Mouse (Mus musculus) telencephalon, adult 2 months (tissue): ENCODE measurements around the gene Pidd1.

Experiments used
- DNase-seq: peaks from one replicate; pipeline ENCODE4 v3.0.0-alpha.2; 2011; ENCODE audit warnings: low read depth, low spot score

Gene Pidd1

DNA sequence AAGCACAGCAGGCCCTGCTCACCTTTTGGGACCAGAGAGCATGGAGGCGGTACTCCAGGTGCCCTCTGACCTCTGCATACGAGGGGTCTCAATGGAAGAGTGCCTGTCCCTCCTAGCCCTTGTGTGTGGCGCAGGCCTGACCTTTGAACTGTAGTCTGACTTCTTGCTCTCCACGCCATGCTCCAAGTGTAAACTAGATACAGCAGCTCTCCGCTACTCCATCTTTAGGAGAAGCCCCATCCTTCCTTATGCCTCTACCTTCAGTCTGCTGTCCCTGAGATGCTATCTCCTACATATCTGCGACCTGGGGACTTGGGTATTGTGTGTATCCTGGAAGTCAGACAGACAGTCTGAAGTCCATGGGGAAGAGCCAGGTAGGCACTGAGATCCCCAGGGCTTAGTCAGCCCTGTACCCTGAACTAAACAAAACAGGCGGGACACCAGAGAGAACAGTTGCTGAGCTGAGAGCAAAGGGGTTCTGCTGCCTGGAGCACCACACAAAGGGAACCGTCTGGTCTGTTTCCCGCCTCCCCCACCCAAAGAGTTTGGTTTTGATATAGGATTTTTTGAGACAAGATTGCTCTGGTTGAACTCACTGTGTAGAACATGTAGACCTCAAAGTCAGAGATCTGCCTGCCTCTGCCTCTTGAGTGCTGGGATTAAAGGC is 7.8 kb downstream of the Pidd1 start:
- DNase-seq = no peak

DNA sequence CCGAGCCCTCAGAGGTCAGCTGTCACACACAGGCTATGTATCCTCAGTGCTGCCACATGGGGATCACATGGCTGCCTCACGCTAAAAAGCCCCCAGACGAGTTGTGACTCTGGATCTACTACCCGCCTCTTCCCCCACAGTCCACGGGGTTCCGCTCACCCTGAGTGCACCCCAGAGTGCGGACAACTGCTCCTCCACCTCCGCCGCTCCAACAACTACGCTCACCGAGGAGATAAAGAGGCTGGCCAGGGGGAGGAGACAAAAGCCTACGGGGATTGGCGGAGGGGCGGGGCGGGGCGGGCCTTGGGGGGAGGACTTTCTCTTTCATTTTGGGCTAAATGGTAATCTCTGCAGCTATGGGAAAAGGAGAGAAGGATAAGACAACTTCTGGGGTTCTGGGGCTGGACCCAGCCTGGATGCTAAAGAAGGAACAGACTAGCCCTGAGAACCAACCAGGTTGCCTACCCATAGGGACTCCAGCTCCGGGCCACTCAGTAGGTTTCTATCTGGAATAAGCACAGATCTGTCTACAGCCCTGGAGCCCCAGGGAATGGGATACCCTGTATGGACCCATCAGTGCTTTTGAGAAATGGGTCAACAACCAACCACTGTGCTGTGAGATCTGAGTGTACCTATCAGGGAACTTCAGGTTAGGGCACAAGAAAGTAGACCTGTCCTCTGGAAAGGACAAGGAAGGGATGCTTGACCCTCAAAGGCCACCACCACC is 8.5 kb downstream of the Pidd1 start:
- no peak for DNase-seq

DNA sequence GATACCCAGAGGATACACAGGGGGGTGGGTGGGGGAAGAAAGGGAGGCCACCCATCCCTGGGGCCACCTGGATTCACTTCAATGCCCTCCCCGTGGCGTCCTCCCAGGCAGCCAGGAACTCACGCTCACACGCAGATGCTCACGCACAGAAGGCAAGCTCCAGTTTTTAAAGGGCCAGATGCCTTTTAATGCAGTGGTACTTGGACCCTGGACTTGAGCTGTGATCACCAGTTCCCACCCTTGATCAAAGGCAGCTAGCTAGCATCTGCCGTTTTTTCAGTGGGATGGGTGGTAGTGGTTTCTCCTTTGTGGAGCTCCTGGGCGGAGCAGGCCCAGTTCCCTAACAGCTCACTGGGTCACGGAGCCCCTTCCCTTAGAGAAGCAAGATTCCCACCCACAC is 9.4 kb downstream of the Pidd1 start:
- peak; percentile 75 for DNase-seq

DNA sequence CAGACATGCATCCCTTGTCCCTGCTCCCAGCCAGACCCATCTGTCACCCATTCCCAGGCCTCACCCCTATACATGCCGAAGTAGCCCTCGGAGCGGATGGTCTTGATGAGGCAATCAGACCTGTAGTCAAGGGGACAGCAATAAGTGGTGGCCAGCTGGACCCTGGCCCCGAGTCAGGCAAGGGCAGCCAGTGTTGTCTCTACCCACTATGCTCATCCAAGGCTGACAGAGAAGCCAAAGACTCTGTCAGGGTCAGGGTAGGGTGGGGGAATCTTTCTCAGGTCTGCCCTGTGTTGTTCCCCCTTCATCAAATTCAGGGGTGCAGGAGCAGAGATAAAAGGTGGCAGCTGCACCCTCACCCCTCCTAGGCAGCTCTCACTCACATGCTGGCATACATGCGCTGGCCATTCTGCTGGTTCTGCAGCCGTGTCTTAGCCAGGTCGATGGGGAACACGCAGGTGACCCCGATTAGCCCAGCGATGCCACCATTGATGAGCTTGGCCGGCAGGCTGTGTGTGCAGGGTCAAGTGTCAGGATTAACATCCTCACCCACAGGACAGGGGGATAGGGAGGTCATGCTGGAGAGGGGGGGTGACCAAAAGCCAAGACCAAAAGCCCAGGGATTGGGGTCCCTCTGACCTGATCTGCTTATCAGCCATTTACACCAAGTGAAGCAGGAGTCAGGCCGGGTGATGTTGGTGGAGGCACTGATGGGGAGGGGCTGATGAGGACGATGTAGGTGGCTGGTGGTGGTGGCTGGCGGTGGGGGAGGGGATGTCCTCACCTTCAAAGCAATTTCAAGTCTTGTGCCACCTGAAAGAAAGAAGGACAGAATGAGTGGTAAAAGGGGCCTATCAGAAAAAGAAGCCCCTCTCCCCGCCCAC is 10.1 kb downstream of the Pidd1 start:
- DNase-seq = no peak

DNA sequence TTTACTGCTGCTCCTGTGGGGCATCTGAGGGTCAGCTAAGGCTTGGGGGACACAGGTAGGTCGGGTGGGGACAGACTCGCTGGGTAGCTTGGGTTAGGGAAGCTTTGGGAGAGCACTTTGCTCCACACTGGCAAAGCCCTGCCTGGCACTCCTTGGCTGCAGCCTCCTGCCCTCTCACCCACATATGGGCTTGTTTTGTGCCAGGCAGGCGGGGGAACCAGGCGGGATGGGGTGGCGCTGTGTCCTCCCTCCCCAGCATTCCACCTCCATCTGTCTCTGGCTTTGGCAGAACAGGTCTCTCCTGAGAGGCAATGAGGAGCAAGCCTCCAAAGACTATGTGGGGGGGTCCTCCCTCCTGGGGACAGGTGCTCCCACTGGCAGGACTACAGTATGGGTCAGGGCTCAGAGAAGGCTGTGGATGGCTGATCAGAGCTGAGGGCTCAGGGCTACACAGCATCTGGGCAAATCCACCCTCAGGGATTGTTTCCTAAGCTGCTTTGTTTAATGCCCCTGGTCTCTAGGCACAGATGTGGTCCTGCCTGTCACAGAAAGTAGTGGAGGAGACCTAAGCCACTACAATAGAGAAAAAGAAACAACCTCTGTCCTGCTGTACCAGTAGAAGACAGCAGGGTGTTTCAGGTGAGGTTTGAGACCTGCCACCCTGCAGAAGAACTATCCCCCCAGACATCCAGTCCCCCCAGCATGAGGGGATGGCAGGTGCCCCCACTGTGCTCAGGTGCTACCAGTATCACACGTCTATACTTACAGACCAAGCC is 10.9 kb downstream of the Pidd1 start:
- DNase-seq = no peak

DNA sequence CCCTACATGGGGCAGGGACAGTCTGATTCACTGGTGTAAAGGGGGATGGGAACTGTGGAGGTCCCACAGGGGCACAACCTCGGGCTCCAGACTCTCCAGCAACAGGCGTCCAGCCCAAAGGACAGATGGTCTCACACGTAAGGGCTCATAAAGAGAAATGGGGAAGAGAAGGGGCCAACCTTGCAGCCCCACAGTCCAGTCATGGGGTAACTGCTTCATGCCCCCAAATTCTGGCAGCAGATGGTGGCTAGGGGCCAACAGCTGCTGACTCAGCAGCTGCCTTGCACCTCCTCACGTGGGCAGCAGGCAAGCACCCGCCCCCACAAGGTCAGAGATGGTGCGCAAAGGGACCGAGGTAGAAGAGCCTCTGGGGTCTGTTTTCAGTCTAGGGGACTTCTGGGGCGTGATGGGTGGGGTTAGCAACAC is 11.6 kb downstream of the Pidd1 start:
- no peak for DNase-seq

DNA sequence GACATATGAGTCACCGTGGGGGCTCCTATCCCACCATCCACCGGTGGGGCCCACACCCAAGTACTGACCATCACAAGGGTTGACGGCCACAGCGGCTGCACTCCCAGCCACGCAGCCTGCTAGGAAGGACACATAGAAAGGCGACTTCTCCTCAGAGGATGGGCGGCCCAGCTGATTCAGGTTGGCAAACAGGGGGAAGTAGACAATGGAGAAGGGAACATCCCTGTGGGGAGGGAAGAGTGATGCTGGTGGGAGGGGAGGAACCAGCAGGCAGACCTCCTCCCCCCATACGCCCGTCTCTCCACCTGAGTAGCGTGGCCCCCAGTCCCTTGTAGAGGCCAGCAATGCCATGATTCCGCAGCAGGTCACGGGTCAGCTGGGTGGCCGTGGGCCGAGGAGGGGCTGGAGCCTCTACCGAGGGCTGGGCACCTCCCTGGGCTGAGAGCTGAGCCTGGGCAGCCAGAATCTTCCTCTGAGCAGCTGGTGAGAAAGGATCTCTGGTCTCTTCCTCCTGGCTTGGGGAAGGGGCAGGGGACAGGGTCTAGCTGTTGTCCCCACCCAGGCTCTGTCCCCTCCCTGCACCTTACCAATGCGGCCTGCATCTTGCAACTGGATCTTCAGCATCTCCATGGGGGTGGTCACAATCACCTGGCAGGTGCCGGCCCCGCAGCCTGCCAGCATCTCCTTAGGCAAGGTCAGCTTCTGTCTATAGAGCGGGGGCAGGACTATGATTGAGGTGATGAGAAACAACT is 12.2 kb downstream of the Pidd1 start:
- DNase-seq = no peak

DNA sequence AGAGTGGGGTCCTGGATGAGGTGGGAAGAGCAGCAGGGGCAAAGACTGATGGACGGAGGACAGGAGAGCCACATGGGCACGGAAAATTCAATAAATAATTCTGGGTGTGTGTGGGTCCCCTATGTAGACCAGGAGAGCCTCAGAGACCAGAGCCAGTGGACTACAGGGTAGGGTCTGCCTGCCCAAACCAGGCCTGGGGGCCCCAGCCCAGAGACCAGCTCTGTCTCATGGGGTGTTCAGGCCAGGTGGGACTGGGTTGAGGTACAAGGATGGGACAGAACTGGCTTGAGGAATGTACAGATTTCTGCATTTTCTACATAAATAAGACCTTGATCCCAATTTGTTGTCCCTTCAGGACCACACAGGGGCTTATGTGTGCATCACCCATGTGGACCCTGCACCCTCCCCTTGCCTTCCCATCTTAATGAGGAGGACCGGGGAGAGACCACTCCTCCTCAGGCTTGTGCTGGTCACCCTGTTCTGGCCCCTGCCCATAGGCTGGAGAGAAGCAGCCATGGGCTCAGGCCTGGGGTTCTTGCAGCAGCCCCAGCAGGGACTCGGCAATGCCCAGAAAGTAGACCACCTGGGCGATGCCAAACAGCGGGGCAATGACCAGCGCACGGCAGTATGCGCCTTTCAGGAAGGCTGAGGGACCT is 13.1 kb downstream of the Pidd1 start:
- no peak for DNase-seq

DNA sequence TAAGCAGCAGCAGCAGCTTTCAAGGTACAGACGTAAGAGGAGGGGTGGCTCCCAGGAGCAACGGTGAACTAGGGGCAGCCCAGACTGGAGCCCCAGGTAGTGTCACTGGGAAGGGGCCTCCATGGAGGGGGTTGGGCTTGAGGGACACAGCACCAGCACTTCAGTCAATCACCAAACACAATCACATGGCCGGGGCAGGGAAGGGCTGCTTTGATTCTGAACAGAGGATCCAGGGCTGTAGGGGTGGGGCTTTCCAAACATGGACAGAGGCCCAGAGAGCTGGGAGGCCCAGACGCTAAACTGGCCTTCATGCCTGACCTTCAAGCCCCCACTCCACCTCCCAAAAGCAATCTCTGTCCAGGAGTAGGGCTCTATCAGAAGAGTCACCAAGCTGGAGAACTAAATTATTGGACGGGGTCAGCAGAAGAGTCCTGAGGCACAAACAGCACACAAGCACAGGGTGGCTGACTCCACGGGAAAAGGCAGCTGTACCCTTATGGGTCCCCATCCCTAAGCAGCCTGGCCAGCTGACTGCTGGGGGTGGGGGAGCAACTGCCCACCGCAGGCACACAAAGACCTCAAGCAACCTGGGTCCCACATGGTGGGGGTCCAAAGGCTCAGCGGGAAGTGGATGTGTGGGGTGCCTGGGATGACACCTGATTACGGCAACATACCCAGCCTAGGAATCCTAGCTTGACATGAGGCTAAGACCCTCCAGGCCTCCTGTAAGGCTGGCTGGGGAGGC is 13.8 kb downstream of the Pidd1 start:
- no peak for DNase-seq

DNA sequence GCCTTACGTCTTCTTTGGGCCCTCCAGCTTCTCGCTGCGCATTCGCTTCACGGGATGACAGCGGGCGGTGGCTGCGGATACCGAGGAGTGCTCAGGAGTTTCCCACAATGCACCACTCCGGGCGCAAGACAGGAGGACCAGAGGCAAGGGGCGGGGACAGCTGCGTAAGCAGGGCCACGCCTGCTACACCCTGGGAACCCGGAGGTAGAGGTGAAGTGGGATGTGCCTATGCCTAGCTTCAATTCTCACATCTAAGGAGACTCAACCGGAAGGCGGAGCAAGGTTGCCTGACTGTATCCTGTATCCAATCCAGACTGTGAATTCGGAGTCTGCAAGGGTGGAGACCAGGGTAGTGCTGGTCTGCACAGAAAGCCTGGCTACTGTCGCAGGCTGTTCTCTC is 14.5 kb downstream of the Pidd1 start, which contains the start of gene Cend1:
Gene Cend1 (minus strand): TSS at position 182 of the 400 bp plus-strand sequence.
- peak; percentile 96 for DNase-seq

DNA sequence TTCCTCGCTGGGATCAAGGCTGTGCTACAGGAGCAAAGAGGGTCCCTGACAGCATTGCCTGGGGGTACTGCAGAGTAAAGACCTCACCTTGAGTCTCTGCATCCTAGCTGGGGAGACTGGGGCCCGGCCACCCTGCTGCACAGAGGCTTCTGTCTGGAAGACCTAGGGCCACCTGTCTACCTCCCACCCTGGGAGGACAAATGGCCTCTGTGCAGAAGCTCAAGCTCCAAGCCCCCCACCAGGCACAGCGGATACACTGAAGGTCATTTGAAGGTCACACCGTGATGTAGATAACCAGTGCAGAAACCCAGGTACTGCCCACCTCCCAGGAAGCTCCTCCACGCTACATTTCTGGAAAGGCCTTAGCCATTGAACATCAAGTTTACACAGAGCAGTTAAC is 15.1 kb downstream of the Pidd1 start:
- no peak for DNase-seq

DNA sequence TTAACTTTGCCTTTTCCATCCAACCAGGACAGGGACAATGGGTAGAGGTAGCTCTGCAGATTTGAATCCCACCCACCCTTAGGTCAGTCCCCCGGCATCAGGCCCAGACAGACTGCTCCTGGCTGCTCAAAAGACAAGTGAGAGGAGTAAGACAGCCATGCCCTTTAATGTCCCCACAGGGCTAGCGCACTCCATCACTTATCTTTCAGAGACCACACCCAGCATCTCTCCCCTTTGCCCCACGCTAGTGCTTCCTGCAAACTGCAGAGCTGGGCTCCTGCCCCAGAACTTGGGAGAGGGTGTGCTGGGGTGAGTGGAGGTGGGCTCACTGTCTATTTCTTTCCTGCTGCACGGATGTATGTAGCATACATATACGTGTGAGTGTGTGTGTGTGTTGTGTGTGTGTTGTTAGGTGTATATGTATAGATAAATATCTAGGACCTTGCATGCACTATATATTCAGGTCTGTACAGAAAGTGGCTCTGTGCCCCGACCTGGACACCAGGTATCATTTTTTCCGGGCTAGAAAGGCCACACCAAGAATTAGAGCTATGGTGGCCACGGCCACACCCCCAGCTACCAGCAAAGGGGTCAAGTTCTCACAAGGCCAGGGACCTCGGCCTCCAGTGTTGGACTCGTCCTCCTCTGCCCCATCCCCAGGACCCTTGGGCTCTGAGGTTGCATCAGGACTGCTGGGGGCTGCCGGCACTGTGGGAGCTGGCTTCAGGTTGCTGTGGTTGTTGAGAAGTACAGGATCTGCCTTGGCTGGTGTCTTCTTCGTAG is 16.7 kb downstream of the Pidd1 start:
- no peak for DNase-seq

DNA sequence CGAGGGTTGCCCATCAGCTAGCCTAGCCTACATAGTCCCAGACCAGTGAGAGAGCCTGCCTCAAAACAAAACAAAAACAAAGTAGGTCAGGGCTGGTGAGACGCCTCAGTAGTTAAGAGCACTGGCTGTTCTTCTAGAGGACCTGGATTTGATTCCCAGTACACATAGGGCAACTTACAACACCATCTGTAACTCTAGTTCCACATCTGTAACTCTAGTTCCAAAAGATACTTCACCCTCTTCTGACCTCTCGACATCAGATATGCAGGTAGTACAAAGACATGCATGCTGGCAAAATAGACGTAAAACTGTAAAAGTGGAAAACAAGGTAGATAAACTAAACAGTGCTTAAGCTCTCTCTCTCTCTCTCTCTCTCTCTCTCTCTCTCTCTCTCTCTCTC is 20.0 kb downstream of the Pidd1 start:
- DNase-seq = no peak

DNA sequence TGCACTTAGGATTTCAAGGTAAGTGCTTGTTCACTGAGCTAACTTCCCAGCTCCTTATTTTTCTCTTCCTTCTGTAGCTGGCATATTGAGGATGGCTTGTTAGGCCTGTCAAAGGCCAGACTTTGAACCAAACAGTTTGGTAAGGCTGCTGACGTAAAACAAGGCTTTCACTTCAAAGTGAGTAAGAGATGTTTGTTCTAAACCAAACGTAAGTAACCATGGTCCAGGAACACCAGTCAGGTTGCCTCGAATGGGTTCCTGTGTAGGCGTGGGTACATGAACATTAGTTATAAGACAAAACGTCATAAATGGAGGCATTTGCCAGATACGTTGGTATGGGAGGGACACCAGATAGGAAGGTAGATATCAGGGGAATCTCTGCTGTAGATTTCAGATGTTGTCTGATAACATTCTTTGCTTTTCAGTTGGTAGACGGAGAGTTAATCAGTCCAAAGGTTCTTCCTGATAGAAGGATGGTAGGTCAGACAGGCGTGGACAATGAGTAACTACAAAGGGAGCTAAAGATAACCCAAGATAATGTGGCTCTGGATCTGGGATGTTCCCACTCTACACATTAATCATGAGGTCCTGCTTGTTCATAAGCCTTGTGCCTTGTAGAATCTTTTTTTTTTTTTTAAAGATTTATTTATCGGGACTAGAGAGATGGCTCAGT is 23.7 kb downstream of the Pidd1 start:
- DNase-seq = no peak

DNA sequence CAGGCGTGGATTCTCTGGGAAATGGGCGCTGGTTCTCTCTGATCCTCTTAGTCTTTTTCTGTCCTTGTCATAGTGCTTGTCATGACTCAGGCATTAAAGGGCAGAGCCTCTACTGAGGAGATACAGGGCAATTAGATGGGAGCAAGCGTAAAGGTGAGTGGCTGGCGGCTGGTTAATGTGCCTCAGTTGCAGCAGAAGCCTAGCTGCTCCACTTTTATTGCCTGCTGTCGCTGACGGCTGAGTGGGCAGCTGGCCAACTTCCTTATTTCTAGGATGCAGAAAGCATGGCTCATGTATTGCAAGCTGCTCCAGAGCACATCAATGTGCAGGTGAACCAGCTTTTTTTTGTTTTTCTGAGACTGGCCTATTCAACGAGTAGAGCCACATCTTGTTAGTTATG is 24.9 kb downstream of the Pidd1 start:
- no peak for DNase-seq

DNA sequence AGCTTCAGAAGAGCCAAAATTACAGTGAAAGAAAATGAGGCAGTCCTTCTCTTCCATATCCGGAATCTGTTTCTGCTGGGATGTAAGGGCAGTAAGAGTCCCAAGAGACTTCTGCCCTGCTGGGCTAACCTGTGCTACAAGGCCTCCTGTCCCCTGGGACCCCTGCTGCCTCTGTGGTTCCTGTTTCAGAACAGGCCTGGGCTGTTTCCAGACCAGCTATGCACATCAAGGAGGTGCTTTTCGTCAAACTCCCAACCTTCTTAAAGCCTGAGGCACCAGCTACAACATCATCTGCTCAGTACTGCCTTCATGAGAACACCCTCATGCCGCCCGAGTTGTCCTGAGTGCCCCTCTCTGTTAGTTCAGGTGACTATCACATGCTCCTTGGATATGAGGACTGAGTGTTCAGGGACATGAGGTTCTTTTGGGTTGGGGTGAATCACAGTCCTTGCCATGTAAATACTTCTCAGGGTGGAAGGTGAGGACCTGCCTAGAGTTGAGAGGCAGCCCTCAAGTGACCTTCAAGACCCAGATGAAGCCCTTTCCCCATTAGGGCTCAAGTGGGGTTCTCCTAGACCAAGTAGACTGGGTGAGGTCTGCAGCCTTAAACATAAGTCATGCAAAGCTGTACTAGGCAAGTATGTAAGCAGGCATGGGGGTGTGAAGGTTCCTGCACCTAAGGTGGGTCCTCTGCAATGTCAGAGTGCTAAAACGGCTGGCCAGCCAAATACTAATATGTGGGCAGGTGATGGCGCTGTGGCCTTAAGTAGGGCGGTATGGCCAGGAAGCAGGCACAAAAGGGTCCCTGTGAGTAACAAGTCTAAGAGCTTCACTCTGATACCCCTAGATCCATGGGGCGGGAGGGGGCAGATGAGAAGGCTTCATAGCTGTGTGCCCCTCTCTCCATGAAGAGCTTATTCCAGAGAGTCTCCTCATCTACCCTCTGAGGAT is 25.8 kb downstream of the Pidd1 start:
- no peak for DNase-seq
